Mouse (Mus musculus): ENCODE measurements at regions not wholly inside any gene's neighbourhood (a gene's known extent, or its start where the extent isn't known, plus 50 kb on each side); places are given as distances from the start of the nearest gene placed in this dataset.

- in situ Hi-C loops (cut with MboI; ENCODE audit: low pct_ligation_motif_present, low pct_unique_long_range_greater_than_20kb, low sequenced_read_pairs) (no loop called here), dilution Hi-C loops (cut with MboI; ENCODE audit: extremely low pct_ligation_motif_present, extremely low pct_unique_long_range_greater_than_20kb, low sequenced_read_pairs) (no loop called here)
- TF ChIP-seq JUN (IDR thresholded peaks at IDR 0.05; ENCODE audit: insufficient read depth, low read depth, low read length) (no peak), TCF12 (IDR thresholded peaks at IDR 0.05; ENCODE audit: low read depth, low read length) (no peak), POLR2A (IDR thresholded peaks at IDR 0.05; ENCODE audit: low read depth, low read length) (no peak), MAX (IDR thresholded peaks at IDR 0.05; ENCODE audit: low read length) (no peak), MXI1 (IDR thresholded peaks at IDR 0.05; ENCODE audit: low read depth, low read length) (no peak), CHD1 (IDR thresholded peaks at IDR 0.05; ENCODE audit: low read depth, low read length) (no peak), ZKSCAN1 (IDR thresholded peaks at IDR 0.05; ENCODE audit: borderline replicate concordance, low read depth, low read length) (no peak)
- H3K4me1 ChIP-seq (ENCODE audit: control insufficient read depth in 1 of 2, insufficient read depth in 2 of 2), result peaks cover 0 to 4% of the 10 kb centered on the region in 2 experiments; a peak in 1 of 4 replicates
- no peaks in the 10 kb centered on the region for H3K79me2 ChIP-seq (replicated peaks; ENCODE audit: control insufficient read depth, extremely low read depth, insufficient read depth, poor library complexity, severe bottlenecking)
- H3K4me2 ChIP-seq (ENCODE audit: insufficient read depth, low read depth, poor library complexity, severe bottlenecking), result no peak overlapping the region
- H3K4me3 ChIP-seq (replicated peaks in 1 of 3; ENCODE audit: low read depth in 2 of 3, low read length in 2 of 3, poor library complexity in 1 of 3), result no peak overlapping the region
- no peak overlapping the region for H3K27ac ChIP-seq (ENCODE audit: insufficient read depth, low read depth)
- peaks cover 16% of the 10 kb centered on the region for H3K27me3 ChIP-seq (replicated peaks)
- no peaks in the 10 kb centered on the region for H3K9me3 ChIP-seq (replicated peaks; ENCODE audit: low read length)
- no peak overlapping the region for H3K9ac ChIP-seq (ENCODE audit: insufficient read depth, low read depth)
- no peaks in the 10 kb centered on the region for H3K36me3 ChIP-seq (replicated peaks in 1 of 2; ENCODE audit: control insufficient read depth in 1 of 2, insufficient read depth in 1 of 2, low read length in 1 of 2)
- no peak for DNase-seq (ENCODE audit: extremely low read depth)
Measured at GRCm38 (mm10) chr16:15053840-15054239, 147.4 kb downstream of the Efcab1 start.

- H3K27me3 ChIP-seq (replicated peaks), result peaks cover 15% of the 10 kb centered on the region
Measured at GRCm38 (mm10) chr16:15054306-15055001, 148.0 kb downstream of the Efcab1 start.

GRCm38 (mm10) chr16:15055697-15056096 lies 149.3 kb downstream of the Efcab1 start:
- Histone ChIP-seq H3K9me3 (replicated peaks; ENCODE audit: low read length) (no peaks in the 10 kb centered on the region), H3K27ac (ENCODE audit: insufficient read depth, low read depth) (no peak overlapping the region), H3K9ac (ENCODE audit: insufficient read depth, low read depth) (no peak overlapping the region), H3K79me2 (replicated peaks; ENCODE audit: control insufficient read depth, extremely low read depth, insufficient read depth, poor library complexity, severe bottlenecking) (no peaks in the 10 kb centered on the region), H3K4me2 (ENCODE audit: insufficient read depth, low read depth, poor library complexity, severe bottlenecking) (no peak overlapping the region), H3K27me3 (replicated peaks) (peaks cover 14% of the 10 kb centered on the region), H3K4me1 (ENCODE audit: control insufficient read depth in 1 of 2, insufficient read depth in 2 of 2) (0 out of 4 replicates have a peak, but pooled peaks cover 0 to under 1% of the 10 kb centered on the region in 2 experiments), H3K36me3 (replicated peaks in 1 of 2; ENCODE audit: control insufficient read depth in 1 of 2, insufficient read depth in 1 of 2, low read length in 1 of 2) (no peaks in the 10 kb centered on the region), H3K4me3 (replicated peaks in 1 of 3; ENCODE audit: low read depth in 2 of 3, low read length in 2 of 3, poor library complexity in 1 of 3) (no peak overlapping the region)
- TF ChIP-seq NELFE (IDR thresholded peaks at IDR 0.05; ENCODE audit: low read depth, low read length), result no peak
- TF ChIP-seq MAX (IDR thresholded peaks at IDR 0.05; ENCODE audit: low read length), result 0 out of 2 replicates have a peak, but pooled peaks have one; percentile 17
- TF ChIP-seq CHD1 (IDR thresholded peaks at IDR 0.05; ENCODE audit: low read depth, low read length), result no peak
- dilution Hi-C loops (cut with MboI; ENCODE audit: extremely low pct_ligation_motif_present, extremely low pct_unique_long_range_greater_than_20kb, low sequenced_read_pairs) (no loop called here), in situ Hi-C loops (cut with MboI; ENCODE audit: low pct_ligation_motif_present, low pct_unique_long_range_greater_than_20kb, low sequenced_read_pairs) (no loop called here)
- DNase-seq (ENCODE audit: extremely low read depth), result no peak

More at GRCm38 (mm10) chr16:15054306-15055001, 148.0 kb downstream of the Efcab1 start:
- Histone ChIP-seq H3K9ac (ENCODE audit: insufficient read depth, low read depth) (no peak overlapping the region), H3K4me3 (replicated peaks in 1 of 3; ENCODE audit: low read depth in 2 of 3, low read length in 2 of 3, poor library complexity in 1 of 3) (no peak overlapping the region), H3K36me3 (replicated peaks in 1 of 2; ENCODE audit: control insufficient read depth in 1 of 2, insufficient read depth in 1 of 2, low read length in 1 of 2) (no peaks in the 10 kb centered on the region), H3K4me1 (ENCODE audit: control insufficient read depth in 1 of 2, insufficient read depth in 2 of 2) (peaks cover 0 to 4% of the 10 kb centered on the region in 2 experiments; a peak in 1 of 4 replicates), H3K79me2 (replicated peaks; ENCODE audit: control insufficient read depth, extremely low read depth, insufficient read depth, poor library complexity, severe bottlenecking) (no peaks in the 10 kb centered on the region), H3K9me3 (replicated peaks; ENCODE audit: low read length) (no peaks in the 10 kb centered on the region), H3K4me2 (ENCODE audit: insufficient read depth, low read depth, poor library complexity, severe bottlenecking) (no peak overlapping the region), H3K27ac (ENCODE audit: insufficient read depth, low read depth) (no peak overlapping the region)
- no peak for TF ChIP-seq RAD21 (IDR thresholded peaks at IDR 0.05; ENCODE audit: low read depth, low read length)
- no peak for TF ChIP-seq POLR2A (IDR thresholded peaks at IDR 0.05; ENCODE audit: low read depth, low read length)
- TF ChIP-seq BHLHE40 (IDR thresholded peaks at IDR 0.05; ENCODE audit: low read depth, low read length), result no peak
- TF ChIP-seq JUN (IDR thresholded peaks at IDR 0.05; ENCODE audit: insufficient read depth, low read depth, low read length), result 0 out of 2 replicates have a peak, but pooled peaks have one; percentile 7
- no peak for TF ChIP-seq MYC (IDR thresholded peaks at IDR 0.05; ENCODE audit: low read depth, low read length)
- TF ChIP-seq CTCF (conservative IDR thresholded peaks at IDR 0.05 in 1 of 2, IDR thresholded peaks at IDR 0.05 in 1 of 2; ENCODE audit: low read depth in 2 of 2, low read length in 2 of 2), result no peak
- 0 out of 2 replicates have a peak, but pooled peaks have one; percentile 40 for TF ChIP-seq NRF1 (IDR thresholded peaks at IDR 0.05; ENCODE audit: low read depth, low read length)
- peak; percentile 17 for DNase-seq (ENCODE audit: extremely low read depth)
- in situ Hi-C loops (cut with MboI; ENCODE audit: low pct_ligation_motif_present, low pct_unique_long_range_greater_than_20kb, low sequenced_read_pairs) (no loop called here), dilution Hi-C loops (cut with MboI; ENCODE audit: extremely low pct_ligation_motif_present, extremely low pct_unique_long_range_greater_than_20kb, low sequenced_read_pairs) (no loop called here)

All from CH12.LX (cell line).